Mouse (Mus musculus) midbrain, embryonic 16.5 days (tissue): ENCODE data around the gene Cadm4. TPM values are rescaled to one million over a fixed set of nuclear protein-coding genes. Genes with fewer than 3 reads are reported as not detected.

Experiments used
- ATAC-seq: fragments of 200-750 bp; cut with Nextera tagmentation; 2 replicates; pipeline ENCODE4 v1.8.0; 2017; ENCODE audit warnings: moderate TSS enrichment
- H3K27ac ChIP-seq: fragments of 300-500 bp; sonication (generic); 2 replicates; pipeline ENCODE4 v1.5.1; 2014; ENCODE audit warnings: mild to moderate bottlenecking, low read length, mixed read lengths
- H3K27me3 ChIP-seq: fragments of 300-500 bp; sonication (generic); 2 replicates; pipeline ENCODE4 v1.6.1; 2014; ENCODE audit warnings: low read depth, low read length, mixed read lengths; ENCODE audit not compliant: control insufficient read depth, insufficient read depth
- H3K36me3 ChIP-seq: fragments of 300-500 bp; sonication (generic); 2 replicates; pipeline ENCODE4 v1.6.1; 2014; ENCODE audit warnings: mild to moderate bottlenecking, low read length, moderate library complexity, mixed read lengths; ENCODE audit not compliant: control insufficient read depth, insufficient read depth
- H3K4me1 ChIP-seq: fragments of 300-500 bp; sonication (generic); 2 replicates; pipeline ENCODE4 v1.6.1; 2014; ENCODE audit warnings: mild to moderate bottlenecking, low read length, mixed read lengths; ENCODE audit not compliant: control insufficient read depth, insufficient read depth
- H3K4me2 ChIP-seq: fragments of 300-500 bp; sonication (generic); 2 replicates; pipeline ENCODE4 v1.6.1; 2014; ENCODE audit warnings: mild to moderate bottlenecking, low read length, mixed read lengths
- H3K4me3 ChIP-seq: fragments of 300-500 bp; sonication (generic); 2 replicates; pipeline ENCODE4 v1.5.1; 2014; ENCODE audit warnings: low read depth, mild to moderate bottlenecking, low read length, moderate library complexity, mixed read lengths
- H3K9ac ChIP-seq: fragments of 300-500 bp; sonication (generic); 2 replicates; pipeline ENCODE4 v1.6.1; 2014; ENCODE audit warnings: low read depth, low read length, mixed read lengths
- H3K9me3 ChIP-seq: fragments of 300-500 bp; sonication (generic); replicated peaks from 2 replicates; pipeline ENCODE4 v1.6.1; 2014; ENCODE audit warnings: mild to moderate bottlenecking, low read length, mixed read lengths; ENCODE audit not compliant: control insufficient read depth, poor library complexity, severe bottlenecking
- WGBS: fragments of 180-500 bp; shearing (Covaris S2); extraction: QIAGEN DNeasy Blood & Tissue Kit; methylation state at CpG from one replicate; pipeline ENCODE4 v1.1.7; 2014; 5-methylcytosine and 5-hydroxymethylcytosine counted together
- polyA plus RNA-seq: library from polyadenylated mRNA; unstranded; fragments of >200 nt; fragmentation: Nextera tagmentation; extraction: Ambion mirVana; gene quantifications from 2 replicates; pipeline ENCODE4 v1.2.1, GENCODE M21; 2015

The Cadm4 gene
- polyA plus RNA-seq, 1 experiment from 2014 or later: 75.3 TPM

- Histone ChIP-seq H3K4me2 (peak within 1 kb of the TSS; percentile 12), H3K9ac (peak within 1 kb of the TSS; percentile 34; the same call in 1 of the 2 replicates), H3K36me3 (no peaks in the 10 kb centered on the region), H3K4me3 (no peak within 1 kb of the TSS), H3K27ac (no peak within 1 kb of the TSS), H3K27me3 (no peaks in the 10 kb centered on the region), H3K9me3 (no peaks in the 10 kb centered on the region), H3K4me1 (no peaks in the 10 kb centered on the region)
- 0 out of 2 replicates have a peak, but pooled peaks have one; percentile 11 for ATAC-seq
- WGBS: 10% methylated on average over 27 of the region's 27 CpGs
These were observed 19.2 kb upstream of the Cadm4 start, which contains the start of gene Plaur for GRCm38 (mm10) chr7:24462388-24463319. Plaur (plus strand) TSS chr7:24462484.

GRCm38 (mm10) chr7:24466835-24467234, 15.0 kb upstream of the Cadm4 start:
- no peak overlapping the region for H3K27ac ChIP-seq

GRCm38 (mm10) chr7:24467886-24468285, 13.9 kb upstream of the Cadm4 start:
- Histone ChIP-seq H3K4me2 (no peak overlapping the region), H3K9me3 (no peaks in the 10 kb centered on the region), H3K4me3 (no peak overlapping the region), H3K36me3 (no peaks in the 10 kb centered on the region), H3K9ac (no peak overlapping the region), H3K27me3 (no peaks in the 10 kb centered on the region), H3K4me1 (no peaks in the 10 kb centered on the region), H3K27ac (no peak overlapping the region)
- 81% methylated on average over 5 of the region's 5 CpGs for WGBS
- no peak for ATAC-seq

More at GRCm38 (mm10) chr7:24466835-24467234, 15.0 kb upstream of the Cadm4 start:
- WGBS: 95% methylated on average over 6 of the region's 6 CpGs
- Histone ChIP-seq H3K4me3 (no peak overlapping the region), H3K9ac (no peak overlapping the region), H3K36me3 (no peaks in the 10 kb centered on the region), H3K27me3 (no peaks in the 10 kb centered on the region), H3K4me1 (no peaks in the 10 kb centered on the region), H3K9me3 (no peaks in the 10 kb centered on the region), H3K4me2 (no peak overlapping the region)
- no peak for ATAC-seq

GRCm38 (mm10) chr7:24469126-24469525, 12.7 kb upstream of the Cadm4 start:
- no peaks in the 10 kb centered on the region for H3K36me3 ChIP-seq
- H3K27ac ChIP-seq: no peak overlapping the region
- no peak for ATAC-seq
- H3K4me2 ChIP-seq: no peak overlapping the region
- WGBS: 88% methylated on average over 3 of the region's 3 CpGs
- H3K4me1 ChIP-seq: no peaks in the 10 kb centered on the region
- H3K9me3 ChIP-seq: no peaks in the 10 kb centered on the region
- no peak overlapping the region for H3K4me3 ChIP-seq
- H3K9ac ChIP-seq: no peak overlapping the region
- H3K27me3 ChIP-seq: no peaks in the 10 kb centered on the region

GRCm38 (mm10) chr7:24470356-24470755, 11.5 kb upstream of the Cadm4 start:
- 95% methylated on average over 7 of the region's 7 CpGs for WGBS
- ATAC-seq: no peak

GRCm38 (mm10) chr7:24472442-24472841, 9.4 kb upstream of the Cadm4 start:
- Histone ChIP-seq H3K9me3 (no peaks in the 10 kb centered on the region), H3K4me1 (peaks cover 5% of the 10 kb centered on the region), H3K4me2 (no peak overlapping the region), H3K4me3 (no peak overlapping the region), H3K36me3 (no peaks in the 10 kb centered on the region), H3K27me3 (no peaks in the 10 kb centered on the region), H3K27ac (no peak overlapping the region), H3K9ac (no peak overlapping the region)
- 65% methylated on average over 6 of the region's 6 CpGs for WGBS
- ATAC-seq: 0 out of 2 replicates have a peak, but pooled peaks have one; percentile 60

More at GRCm38 (mm10) chr7:24470356-24470755, 11.5 kb upstream of the Cadm4 start:
- no peaks in the 10 kb centered on the region for H3K9me3 ChIP-seq
- no peak overlapping the region for H3K4me2 ChIP-seq
- H3K9ac ChIP-seq: no peak overlapping the region
- H3K27ac ChIP-seq: no peak overlapping the region
- peaks cover 5% of the 10 kb centered on the region for H3K4me1 ChIP-seq
- no peak overlapping the region for H3K4me3 ChIP-seq
- H3K27me3 ChIP-seq: no peaks in the 10 kb centered on the region
- H3K36me3 ChIP-seq: no peaks in the 10 kb centered on the region

GRCm38 (mm10) chr7:24472937-24473336, 8.9 kb upstream of the Cadm4 start:
- no peaks in the 10 kb centered on the region for H3K36me3 ChIP-seq
- no peak overlapping the region for H3K9ac ChIP-seq
- peaks cover 5% of the 10 kb centered on the region for H3K4me1 ChIP-seq
- no peaks in the 10 kb centered on the region for H3K27me3 ChIP-seq
- no peak overlapping the region for H3K4me3 ChIP-seq
- ATAC-seq: no peak
- H3K4me2 ChIP-seq: no peak overlapping the region
- WGBS: 76% methylated on average over 7 of the region's 7 CpGs
- no peak overlapping the region for H3K27ac ChIP-seq
- H3K9me3 ChIP-seq: no peaks in the 10 kb centered on the region

- Histone ChIP-seq H3K27me3 (no peaks in the 10 kb centered on the region), H3K4me1 (peaks cover 5% of the 10 kb centered on the region), H3K9ac (no peak overlapping the region), H3K4me2 (no peak overlapping the region), H3K36me3 (no peaks in the 10 kb centered on the region), H3K9me3 (no peaks in the 10 kb centered on the region), H3K4me3 (no peak overlapping the region), H3K27ac (no peak overlapping the region)
- peak; percentile 44; the same call in 1 of the 2 replicates for ATAC-seq
- WGBS: 44% methylated on average over 10 of the region's 10 CpGs
These were observed 7.8 kb upstream of the Cadm4 start for GRCm38 (mm10) chr7:24473913-24474529.
